Mouse (Mus musculus) cerebellum, postnatal 14 days (tissue): Measurements from ENCODE around the gene Ust.

Experiments used
- DNase-seq, 2 experiments: peaks; one replicate each; pipeline ENCODE4 v3.0.0; 2021; ENCODE audit warnings: mixed read lengths in 2 of 2

Ust gene

DNA sequence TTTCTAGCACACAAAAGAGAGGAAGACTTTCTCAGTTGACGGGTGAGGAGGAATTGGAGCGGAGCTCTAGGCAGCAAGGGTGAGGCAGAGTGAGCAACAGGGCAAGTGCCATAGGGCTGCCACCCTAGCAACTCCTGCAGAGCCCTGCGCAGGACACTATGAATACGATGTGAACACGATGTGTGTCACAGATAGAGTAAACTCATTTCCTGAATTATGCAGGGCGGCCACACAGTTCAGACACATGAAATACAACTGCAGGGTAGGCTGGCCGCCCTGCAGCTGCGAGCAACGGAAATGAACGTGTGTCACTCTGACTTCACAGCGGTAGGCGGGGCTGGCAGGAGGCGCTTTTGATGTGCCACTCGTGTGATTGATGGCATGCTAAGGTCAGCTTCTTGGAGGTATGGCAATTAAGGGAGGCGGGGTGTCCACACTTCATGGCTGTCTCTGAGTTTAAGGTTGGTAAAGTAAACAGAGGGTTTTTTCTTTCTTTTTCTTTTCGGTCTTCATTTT is 304.7 kb downstream of the Ust start:
- no peak for DNase-seq

DNA sequence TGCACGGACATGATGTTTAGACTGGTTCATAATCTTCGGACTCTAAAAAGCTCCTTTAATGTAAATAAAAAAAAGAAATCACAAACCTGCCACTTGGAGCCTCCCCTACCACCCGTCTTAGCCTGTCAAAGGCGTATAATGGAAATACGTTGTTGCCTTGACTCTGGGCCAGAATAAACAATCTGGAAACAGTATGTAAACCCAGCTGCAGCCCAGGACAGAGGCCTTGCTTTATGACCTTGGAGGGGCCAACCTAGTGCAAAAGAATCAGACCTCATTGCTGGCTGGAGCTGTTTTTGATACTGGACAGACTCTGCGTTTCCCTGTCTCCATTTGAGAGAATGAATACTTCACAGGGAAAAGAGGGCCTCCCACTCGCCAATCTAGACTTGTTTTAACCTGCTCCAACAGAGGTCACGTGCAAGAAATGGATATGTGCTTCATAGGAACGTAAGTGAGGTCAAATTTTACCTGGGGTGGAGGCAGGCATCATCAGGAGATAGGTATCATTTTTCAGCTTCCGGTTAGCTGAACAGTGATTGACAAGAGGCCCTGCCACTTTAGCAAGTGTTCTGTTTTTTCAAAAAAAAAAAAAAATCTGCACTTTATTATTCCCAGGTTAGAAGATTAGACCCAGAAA is 305.2 kb downstream of the Ust start:
- DNase-seq = no peak

DNA sequence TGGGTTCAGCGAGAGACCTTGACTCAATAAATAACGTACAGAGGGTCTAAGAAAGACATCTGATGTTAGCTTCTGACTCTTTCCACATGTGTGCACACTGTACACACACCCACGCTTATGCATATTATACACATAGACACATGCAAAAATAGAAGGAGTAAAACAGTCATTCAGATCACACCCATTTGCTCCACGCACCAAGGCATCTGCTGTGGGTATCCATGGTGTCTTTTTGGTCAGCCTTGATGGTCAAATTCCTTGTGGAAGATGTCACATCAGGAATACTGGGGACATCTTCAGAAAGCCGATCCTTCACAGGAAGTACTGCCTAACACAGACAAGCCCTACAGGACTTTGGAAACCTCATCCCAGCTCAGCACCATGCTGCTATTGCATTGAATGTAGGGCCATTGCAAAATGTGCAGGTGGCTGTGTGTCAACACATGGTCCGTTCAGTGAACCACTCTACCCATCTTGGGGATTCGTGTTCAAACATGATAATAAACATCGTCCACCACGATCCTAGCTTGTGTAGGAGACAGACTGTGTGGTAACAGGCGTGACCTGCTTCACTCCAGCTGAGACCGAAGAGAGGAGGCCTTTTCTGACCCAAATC is 305.9 kb downstream of the Ust start:
- DNase-seq = no peak

DNA sequence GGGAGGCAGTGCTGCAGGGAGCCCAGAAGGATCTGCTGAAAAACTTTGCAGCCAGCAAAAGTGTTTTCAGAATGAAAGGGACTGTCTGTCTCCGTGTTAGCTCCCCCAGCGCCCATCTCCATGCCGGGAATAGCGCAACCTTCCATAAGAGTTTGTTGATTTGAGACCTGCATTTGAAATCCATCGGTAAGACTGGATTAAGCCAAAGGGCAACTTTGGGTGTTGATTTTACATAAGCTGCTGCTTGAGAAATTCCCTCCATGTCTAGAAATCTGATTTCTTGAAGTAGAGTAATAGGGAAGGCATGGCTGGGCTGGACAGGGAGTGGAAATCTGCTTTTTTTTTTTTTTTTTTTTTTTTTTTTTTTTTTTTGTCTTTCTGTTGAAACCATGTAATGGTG is 306.9 kb downstream of the Ust start:
- no peak for DNase-seq

DNA sequence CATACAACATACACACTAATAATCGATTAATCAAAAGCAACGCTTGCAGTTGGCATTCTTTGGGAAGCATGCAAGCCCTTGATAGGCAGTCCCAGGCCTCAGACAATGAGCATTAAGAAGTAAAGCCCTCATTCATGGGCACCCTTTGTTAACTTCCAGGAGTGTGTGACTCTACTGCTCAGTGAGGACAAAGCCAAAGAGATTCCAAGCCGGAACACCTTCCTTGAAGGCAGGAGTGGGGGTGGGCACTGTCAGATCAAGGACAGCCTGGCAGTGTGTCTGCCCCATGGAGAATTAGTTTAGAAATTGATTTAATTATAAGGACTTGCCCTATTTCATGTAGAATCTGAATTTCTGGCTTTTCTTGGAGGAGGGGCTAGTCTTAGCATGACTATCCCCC is 308.3 kb downstream of the Ust start:
- no peak for DNase-seq

DNA sequence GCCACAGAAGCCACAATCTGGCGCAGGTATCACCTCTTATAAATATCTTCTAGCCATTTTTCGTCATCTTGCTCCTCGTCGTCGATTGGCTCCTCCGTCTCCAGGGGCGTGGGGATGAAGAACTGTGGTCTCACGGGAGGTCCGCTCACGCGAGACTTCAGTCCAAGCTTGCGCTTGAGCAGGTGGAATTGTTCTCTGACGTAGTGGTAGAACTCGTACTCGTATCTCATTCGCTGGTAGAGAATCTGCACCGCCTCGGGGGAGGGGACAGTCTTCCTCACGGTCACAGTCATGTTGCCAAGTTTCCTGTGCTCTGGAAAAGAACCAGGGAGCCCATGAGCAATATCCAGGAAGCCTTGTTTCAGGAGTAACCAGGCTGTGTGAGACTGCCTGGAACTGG is 311.3 kb downstream of the Ust start:
- no peak for DNase-seq

DNA sequence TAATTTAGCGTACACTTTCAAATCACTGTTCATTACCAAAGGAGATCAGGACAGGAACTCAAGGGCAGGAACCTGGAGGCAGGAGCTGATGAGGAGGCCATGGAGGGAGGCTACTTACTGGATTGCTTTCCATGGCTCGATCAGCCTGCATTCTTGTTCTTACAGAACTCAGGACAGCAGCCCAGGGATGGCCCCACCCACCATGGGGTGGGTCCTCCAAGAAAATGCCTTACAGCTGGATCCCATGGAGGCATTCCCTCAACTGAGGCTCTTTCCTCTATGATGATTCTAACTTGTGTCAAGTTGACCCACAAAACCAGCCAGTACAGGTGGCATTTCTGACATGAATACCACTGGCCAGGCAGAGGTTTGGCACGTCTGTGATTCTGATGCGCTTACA is 314.9 kb downstream of the Ust start:
- DNase-seq = no peak

DNA sequence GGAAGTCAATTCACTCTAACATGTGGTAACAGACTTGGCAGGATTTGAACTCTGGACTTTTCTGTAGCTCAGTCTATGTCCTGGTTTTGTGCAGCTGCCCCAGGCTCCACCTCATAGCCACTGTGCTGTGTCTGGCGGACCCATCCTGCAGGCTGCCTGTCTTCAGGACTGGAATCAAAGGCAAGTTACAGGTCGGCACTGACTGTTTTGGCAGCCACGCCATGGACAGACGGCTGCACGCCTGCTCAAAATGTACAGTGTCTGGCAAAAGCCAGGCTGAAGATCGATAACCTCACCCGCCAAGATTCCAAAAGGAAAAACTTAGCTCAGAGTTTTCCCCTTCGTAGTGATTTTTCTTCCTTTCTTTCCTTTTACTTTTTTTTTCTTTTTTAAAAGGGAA is 318.8 kb downstream of the Ust start:
- peak in 1 of 2 experiments; percentile 54 for DNase-seq

DNA sequence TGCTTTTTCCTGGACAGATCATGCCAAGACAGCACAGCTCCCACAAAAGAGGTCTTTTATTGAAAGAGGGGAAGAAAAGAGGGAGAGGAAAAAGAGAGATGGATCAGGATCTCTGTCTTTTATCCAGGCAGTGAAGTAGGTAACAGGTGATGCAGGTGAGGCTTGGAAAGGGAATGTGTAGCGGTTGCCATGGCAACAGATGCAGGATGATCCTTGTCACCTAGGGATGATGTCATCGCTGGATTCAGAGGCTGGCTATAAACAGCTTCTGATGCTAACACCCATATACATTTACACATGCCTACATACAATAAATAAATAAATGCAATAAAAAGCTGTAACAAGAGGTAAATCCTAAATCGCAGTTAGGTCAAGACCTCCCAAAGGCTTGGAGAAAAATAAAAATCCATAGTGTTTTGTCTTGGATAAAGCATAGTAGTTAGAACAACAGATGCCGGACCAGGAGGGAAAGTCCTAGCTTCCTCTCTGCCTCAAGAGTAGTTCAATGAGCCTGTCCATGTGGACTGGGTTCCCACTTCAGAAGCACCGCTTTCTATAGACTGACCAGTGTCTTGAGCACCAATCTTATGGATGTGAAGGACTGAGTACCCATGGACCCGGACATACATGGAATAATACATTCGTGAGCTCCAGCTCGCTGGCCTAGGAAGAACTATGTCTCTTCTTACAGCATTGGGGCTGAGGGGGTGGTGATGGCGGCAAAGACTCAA is 319.4 kb downstream of the Ust start:
- DNase-seq = no peak

DNA sequence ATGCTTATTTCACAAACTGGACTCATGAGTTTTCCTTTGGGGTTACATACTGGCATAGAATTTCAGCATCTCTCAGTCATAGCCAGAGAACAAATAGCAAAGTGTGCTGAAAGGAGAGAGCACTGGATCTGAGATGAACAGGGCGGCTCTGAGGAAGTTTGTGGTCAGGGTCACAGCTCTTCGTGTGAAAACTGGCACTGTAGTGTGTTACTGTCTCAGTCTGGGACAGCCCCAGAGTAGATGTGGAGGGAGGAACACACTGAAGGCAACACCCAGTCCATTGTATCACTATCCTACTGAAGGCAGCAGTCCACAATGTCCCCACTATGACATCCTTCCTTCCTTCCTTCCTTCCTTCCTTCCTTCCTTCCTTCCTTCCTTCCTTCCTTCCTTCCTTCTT is 321.0 kb downstream of the Ust start:
- DNase-seq = no peak

DNA sequence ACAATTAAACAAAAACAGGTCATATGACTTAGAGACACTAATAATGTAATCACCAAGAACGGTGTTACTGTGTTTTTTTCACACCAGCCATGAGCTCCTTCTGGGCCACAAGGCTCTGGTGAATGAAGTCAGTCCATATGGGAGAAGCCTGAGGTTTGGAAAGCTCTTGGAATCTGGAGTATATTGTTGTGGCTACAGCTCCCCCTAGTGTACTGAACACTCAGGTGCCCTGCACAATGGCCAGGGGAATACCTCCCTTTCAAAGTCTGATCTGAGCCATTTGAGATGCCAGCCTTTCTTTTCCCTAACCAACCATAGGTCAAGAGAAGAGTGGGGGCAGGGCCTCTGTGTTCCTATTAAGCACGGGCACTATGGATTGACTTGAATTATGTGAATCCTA is 322.3 kb downstream of the Ust start:
- DNase-seq = peak; percentile 84 to 85

DNA sequence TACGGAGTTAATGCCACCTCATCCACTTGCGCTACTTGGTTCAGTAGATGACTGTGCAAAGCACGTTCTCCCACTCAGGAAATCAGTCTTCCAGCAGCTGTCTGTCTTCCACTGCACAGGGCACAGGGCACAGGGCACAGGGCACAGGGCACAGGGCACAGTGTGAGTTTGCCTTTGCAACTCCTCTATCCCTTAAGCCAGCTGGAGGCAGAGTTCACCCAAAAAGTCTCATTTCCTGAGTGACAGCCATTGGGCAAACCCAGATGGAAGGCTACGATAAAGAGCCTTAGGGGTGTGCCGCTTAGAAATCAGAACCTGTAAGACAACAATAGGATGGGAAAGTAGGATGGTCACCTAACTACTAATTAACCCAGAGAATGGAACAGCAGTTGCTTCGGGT is 322.9 kb downstream of the Ust start:
- DNase-seq = no peak

DNA sequence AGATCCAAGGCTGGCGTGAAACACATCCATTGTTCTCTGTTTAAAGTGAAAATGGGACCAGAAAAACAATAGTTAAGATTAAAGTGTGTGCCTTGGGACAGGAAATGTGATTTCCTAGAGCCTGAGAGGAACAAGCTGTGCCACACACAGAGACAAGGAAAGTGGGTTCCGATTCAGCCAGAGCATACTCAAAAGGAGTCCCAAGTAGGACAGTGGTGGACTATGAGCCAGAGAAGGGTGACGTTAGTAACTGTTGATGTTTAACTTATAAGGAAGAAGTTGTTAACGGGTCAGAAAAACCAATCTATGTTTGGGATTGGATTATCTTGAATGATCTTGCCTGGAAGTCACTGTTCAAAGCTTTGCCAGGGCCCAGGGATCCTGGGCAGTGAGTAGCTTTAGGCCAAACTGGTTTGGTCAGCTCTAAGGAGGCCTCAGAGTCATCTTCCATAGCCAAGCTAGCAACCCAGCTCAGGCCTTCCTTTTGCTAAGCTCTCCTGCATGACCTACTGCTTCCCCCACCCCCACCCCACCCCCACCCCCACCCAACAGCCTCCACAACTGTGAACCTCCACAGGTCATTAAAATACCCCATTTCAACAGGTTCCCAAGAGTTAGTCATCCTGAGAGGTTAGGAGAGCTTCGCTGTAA is 329.2 kb downstream of the Ust start:
- DNase-seq = no peak

DNA sequence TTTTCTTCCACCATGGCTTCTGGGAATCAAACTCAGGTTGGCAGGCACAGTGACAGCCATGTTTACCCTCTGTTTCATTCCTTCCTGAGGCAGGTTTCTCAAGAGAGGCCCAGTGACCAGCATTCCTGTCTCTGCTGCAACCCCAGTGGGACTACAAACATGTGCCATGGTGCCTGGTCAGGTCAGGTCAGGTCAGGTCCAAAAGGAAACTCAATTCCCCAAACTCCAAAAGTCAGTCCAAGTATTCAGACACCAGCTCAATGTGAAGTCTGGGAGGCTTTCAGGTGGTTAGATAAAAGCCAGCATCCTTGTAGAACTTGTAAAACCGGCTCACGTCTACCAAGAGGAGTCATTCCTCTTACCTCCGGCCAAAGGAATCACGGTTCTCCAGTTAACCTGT is 333.0 kb downstream of the Ust start:
- DNase-seq = no peak

DNA sequence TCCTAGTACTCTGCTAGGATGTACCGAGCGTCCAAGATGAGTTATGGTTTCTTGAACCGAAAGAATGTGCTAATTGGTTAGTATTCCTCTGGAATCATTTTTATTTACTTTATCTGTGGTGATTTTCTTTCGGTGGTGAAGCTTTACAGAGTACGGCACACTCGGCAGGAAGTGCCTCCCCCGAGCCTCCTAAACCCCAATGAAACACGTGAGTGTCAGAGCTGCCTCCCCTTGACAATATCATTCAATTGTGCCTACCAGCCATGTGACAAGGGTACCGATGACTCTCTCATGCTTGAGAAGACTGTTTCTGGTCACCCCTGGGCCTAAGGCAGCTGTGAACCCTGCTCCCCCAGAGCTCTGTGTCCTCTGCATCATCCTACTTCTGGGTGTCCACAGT is 333.9 kb downstream of the Ust start:
- DNase-seq = no peak

DNA sequence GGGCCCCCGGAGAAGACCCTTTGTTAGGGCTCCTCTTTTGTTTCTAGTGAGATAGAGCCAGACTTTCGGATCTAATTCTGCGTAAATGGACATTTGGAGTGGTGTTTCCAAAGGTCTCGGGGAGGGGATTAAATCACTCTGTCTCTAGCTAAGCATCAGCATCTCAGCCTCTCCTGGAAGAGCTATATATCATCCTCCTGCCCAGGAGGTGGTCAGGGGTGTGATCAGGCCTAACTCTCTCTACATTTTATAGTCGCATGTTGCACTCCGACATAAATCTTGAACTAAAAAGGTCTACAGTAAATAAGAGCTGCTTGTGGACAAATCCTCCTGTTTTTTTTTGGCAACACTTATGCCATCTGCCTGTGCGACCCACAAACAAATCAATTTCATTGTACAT is 335.5 kb downstream of the Ust start:
- no peak for DNase-seq

DNA sequence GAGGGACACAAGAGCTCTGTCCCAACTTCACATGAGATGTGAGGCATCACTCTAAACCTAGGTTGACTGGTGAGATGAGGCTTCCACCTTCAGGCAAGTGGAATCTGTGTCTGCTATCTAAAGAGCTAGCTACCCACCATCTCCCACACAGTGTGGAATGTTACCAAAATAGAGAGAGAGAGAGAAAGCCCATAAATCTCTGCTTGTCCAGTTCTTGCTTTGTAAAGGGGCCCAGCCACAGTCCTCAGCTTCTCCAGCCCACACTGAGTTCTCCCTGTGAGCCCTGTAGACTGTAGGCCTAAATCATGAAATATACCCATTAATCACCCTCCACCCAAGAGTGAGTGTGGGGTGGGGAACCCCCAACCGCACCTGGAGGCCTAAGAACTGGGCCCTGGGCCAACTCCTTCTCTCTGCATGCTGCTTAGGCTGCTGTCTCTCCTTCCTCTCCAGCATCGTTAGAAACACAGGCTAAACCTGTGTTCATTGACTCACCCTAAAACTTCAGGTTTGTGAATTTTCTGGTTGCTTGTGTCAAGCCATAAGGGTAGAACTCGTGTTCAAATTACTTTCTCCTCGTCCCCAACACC is 336.9 kb downstream of the Ust start:
- DNase-seq = peak in 1 of 2 experiments; percentile 24

DNA sequence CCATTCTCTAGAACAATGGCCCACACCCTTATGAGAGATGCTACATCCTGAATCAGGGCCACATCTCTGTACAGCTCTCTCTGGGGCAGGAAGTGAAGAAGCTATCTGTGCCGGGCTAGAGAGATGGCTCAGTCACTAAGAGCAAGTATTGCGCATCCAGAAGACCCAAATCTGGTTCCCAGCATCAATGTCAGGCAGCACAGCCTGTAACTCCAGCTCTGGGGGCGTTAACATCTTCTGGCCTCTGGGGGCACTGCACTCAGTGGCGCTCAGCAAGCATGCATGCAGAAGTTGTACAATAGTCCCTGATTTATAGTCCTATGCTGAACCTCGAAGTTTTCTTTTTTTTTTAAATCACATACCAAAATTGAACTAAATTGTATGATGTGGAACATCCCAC is 341.0 kb downstream of the Ust start:
- no peak for DNase-seq

DNA sequence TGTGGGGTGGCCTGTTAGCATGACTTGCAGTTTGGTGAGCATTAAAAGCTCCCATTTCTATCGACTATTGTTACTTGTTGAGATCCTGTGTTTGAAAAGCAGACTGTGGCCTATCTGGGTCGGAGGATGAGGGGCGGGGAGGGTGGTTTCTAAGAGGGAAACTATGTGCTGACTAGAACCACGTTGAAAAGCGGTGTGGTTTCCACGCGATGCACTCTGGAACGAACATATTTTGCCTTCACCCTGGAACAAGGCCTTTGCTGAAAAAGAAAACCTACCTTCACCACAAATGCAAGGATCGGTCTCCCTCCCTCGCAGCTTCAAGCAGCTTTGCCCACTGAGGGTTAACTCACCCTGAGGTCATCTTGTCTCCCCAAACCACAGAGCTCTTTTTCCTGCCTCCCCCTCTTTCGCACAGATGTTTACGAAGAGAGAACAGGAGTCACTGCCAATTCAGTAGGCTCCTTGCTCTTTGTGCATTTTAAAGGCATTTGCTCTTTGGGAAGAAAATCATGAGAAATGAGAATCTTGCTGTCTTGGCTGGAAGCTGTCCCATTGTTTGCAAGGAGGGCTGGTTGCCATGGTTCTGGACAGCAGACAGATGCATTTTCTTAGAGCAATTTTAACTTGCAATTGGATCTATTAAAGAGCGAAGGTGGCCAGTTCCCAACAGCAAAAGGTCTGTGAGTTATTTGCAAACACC is 342.1 kb downstream of the Ust start:
- no peak for DNase-seq

DNA sequence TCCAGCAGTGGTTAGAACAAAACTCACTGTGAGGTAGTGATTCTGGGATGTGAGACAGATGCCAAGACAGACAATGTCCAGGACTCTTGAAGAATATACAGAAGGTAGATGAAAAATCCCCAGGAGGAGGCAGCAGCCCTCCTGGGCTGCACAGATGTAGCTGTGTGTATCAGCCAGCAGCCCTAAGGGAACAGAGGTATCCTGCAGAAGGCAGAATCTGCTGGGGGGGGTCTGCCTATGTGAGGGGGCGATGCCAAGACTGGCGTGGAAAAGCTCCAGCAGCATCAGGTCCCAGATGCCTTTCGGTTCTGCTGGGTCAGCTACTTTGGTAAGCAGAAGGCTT is 342.6 kb downstream of the Ust start:
- no peak for DNase-seq

DNA sequence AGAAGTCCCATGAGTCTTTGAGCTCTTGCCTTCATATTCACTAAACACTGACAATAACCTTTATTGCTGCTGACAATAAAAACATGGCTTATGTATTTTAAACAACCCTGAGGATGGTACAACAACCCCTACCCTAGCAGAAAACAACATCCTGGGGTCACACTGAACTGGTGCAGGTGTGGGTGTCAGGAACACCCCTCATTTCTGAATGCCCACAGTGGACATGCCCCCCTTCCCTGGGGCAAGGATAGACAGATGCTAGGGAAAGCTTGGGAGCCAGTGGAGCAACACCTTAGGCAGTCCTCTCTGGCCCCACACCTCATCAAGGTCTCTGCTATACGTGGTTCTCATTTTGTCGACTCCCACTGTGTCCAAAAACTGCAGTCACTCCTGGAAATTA is 343.9 kb downstream of the Ust start:
- DNase-seq = no peak

DNA sequence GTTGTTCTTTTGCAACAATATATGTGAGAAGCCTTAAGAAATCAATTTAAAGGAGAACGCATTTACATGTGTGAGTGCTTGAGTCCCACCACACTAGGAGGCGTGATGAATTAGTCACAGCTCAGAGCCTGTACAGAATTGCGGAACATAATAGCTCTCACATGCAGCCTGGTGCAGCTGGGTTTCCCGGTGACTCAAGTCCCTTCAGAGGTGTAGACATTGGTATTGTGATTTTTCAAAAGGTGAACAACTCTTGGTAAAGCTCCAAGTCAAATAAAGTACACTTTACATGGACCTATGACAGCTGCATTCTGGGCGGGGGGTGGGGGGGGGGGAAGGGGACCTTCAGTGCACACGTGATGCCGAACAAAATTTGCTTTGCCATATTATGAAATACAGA is 344.4 kb downstream of the Ust start:
- no peak for DNase-seq

DNA sequence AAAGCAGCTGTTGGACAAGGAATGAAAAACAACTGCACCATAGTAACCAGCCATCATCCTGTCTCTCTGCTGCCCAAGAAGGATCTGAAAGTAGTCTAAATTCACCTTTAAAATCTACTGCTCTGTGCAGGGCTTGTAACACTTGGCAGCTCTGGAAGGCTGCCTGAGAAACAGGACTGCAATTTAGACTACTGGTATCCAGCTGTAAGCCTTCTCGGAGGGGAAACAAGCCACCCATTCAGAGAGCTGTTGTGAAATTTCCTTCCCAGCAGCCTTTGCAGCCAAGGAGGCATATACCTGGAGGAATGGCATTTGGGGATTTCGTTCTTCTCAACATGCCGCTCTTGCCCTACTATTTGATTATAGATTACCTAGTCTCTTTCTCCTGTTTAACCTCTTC is 345.6 kb downstream of the Ust start:
- DNase-seq = no peak
